Mouse (Mus musculus): ENCODE measurements at regions not wholly inside any gene's neighbourhood (a gene's known extent, or its start where the extent isn't known, plus 50 kb on each side); places are given as distances from the start of the nearest gene placed in this dataset.
"Not testable (repeated sequence)": the region's sequence is repeated elsewhere in the genome, so short reads cannot be mapped to it uniquely, and the experiment has no call there.

- in situ Hi-C loops (cut with MboI, MseI), result loop anchor here in 1 of 2 experiments (5.0 kb wide), 2 partner anchors 205 to 510 kb away; no protein-coding TSS in a partner anchor
Measured at GRCm38 (mm10) chr13:12726831-12727230, 73.0 kb downstream of the Prl2c3 start.

GRCm38 (mm10) chr13:12717972-12718546 is 81.8 kb downstream of the Prl2c3 start:
- in situ Hi-C loops (cut with MboI, MseI), result not testable (repeated sequence)

GRCm38 (mm10) chr13:12711471-12712273 is 88.2 kb downstream of the Prl2c3 start:
- in situ Hi-C loops (cut with MboI, MseI), result no loop called here

GRCm38 (mm10) chr13:12702804-12703612 is 96.9 kb downstream of the Prl2c3 start:
- in situ Hi-C loops (cut with MboI, MseI), result not testable (repeated sequence)

GRCm38 (mm10) chr13:12702111-12702803 is 97.6 kb downstream of the Prl2c3 start:
- in situ Hi-C loops (cut with MboI, MseI), result not testable (repeated sequence)

- in situ Hi-C loops (cut with MboI, MseI), result not testable (repeated sequence)
Measured at GRCm38 (mm10) chr13:12693593-12694118, 106.2 kb downstream of the Prl2c3 start.

- in situ Hi-C loops (cut with MboI, MseI), result not testable (repeated sequence)
Measured at GRCm38 (mm10) chr13:12688778-12689177, 111.1 kb downstream of the Prl2c3 start.

- in situ Hi-C loops (cut with MboI, MseI), result not testable (repeated sequence)
Measured at GRCm38 (mm10) chr13:12688149-12688548, 111.7 kb downstream of the Prl2c3 start.

GRCm38 (mm10) chr13:12680954-12681571 is 115.4 kb downstream of the Ero1lb start:
- in situ Hi-C loops (cut with MboI, MseI), result not testable (repeated sequence)

- in situ Hi-C loops (cut with MboI, MseI), result not testable (repeated sequence)
Measured at GRCm38 (mm10) chr13:12680283-12680953, 114.7 kb downstream of the Ero1lb start.

- in situ Hi-C loops (cut with MboI, MseI), result loop anchor here (5.0 to 10.0 kb wide), 3 partner anchors 53 to 200 kb away; no protein-coding TSS in a partner anchor
Measured at GRCm38 (mm10) chr13:12677372-12677771, 111.7 kb downstream of the Ero1lb start.

- in situ Hi-C loops (cut with MboI, MseI), result loop anchor here (10.0 kb wide), 2 partner anchors 46 to 56 kb away; no protein-coding TSS in a partner anchor
Measured at GRCm38 (mm10) chr13:12671011-12671410, 105.3 kb downstream of the Ero1lb start.

- in situ Hi-C loops (cut with MboI, MseI), result loop anchor here (5.0 kb wide), 2 partner anchors 734 to 739 kb away; no protein-coding TSS in a partner anchor
Measured at GRCm38 (mm10) chr13:12668742-12669141, 103.1 kb downstream of the Ero1lb start.

- in situ Hi-C loops (cut with MboI, MseI), result loop anchor here (5.0 kb wide), 2 partner anchors 734 to 739 kb away; no protein-coding TSS in a partner anchor
Measured at GRCm38 (mm10) chr13:12667727-12668665, 102.3 kb downstream of the Ero1lb start.

GRCm38 (mm10) chr13:12666050-12666449 is 100.4 kb downstream of the Ero1lb start:
- in situ Hi-C loops (cut with MboI, MseI), result loop anchor here (5.0 kb wide), 2 partner anchors 736 to 741 kb away; no protein-coding TSS in a partner anchor
